Mouse (Mus musculus): ENCODE results near the gene Banp.

The Banp gene

GRCm38 (mm10) chr8:121926266-121926665 is 23.3 kb upstream of the Banp start:
- DNase-seq (ENCODE audit: low spot score in 2 of 2), result no peak

- DNase-seq (ENCODE audit: low spot score in 2 of 2), result peak in 1 of 2 experiments; percentile 53
Observed at GRCm38 (mm10) chr8:121927316-121927715, 22.2 kb upstream of the Banp start.

- no peak for DNase-seq (ENCODE audit: low spot score in 2 of 2)
Observed at GRCm38 (mm10) chr8:121930047-121930446, 19.5 kb upstream of the Banp start.

GRCm38 (mm10) chr8:121931571-121931970 is 18.0 kb upstream of the Banp start:
- no peak for DNase-seq (ENCODE audit: low spot score in 2 of 2)

GRCm38 (mm10) chr8:121932026-121932667 is 17.4 kb upstream of the Banp start:
- DNase-seq (ENCODE audit: low spot score in 2 of 2), result no peak

GRCm38 (mm10) chr8:121932668-121933520 is 16.7 kb upstream of the Banp start:
- no peak for DNase-seq (ENCODE audit: low spot score in 2 of 2)

GRCm38 (mm10) chr8:121934506-121934905 is 15.0 kb upstream of the Banp start:
- no peak for DNase-seq (ENCODE audit: low spot score in 2 of 2)

- DNase-seq (ENCODE audit: low spot score in 2 of 2), result no peak
Observed at GRCm38 (mm10) chr8:121934923-121935322, 14.6 kb upstream of the Banp start.

GRCm38 (mm10) chr8:121935341-121936294 is 13.9 kb upstream of the Banp start:
- DNase-seq (ENCODE audit: low spot score in 2 of 2), result peak; percentile 77 to 83

- DNase-seq (ENCODE audit: low spot score in 2 of 2), result no peak
Observed at GRCm38 (mm10) chr8:121936391-121936790, 13.2 kb upstream of the Banp start.

- DNase-seq (ENCODE audit: low spot score in 2 of 2), result no peak
Observed at GRCm38 (mm10) chr8:121938732-121939131, 10.8 kb upstream of the Banp start.

- DNase-seq (ENCODE audit: low spot score in 2 of 2), result no peak
Observed at GRCm38 (mm10) chr8:121943057-121943540, 6.5 kb upstream of the Banp start.

GRCm38 (mm10) chr8:121943716-121944115 is 5.8 kb upstream of the Banp start:
- DNase-seq (ENCODE audit: low spot score in 2 of 2), result no peak

GRCm38 (mm10) chr8:121944831-121945230 is 4.7 kb upstream of the Banp start, which contains the start of gene Car5a:
TSS of gene Car5a (minus strand) at chr8:121944904.
- no peak for DNase-seq (ENCODE audit: low spot score in 2 of 2)

- DNase-seq (ENCODE audit: low spot score in 2 of 2), result no peak
Observed at GRCm38 (mm10) chr8:121946351-121946750, 3.2 kb upstream of the Banp start.

GRCm38 (mm10) chr8:121947047-121947752 is 2.4 kb upstream of the Banp start:
- DNase-seq (ENCODE audit: low spot score in 2 of 2), result no peak

GRCm38 (mm10) chr8:121947753-121948141 is 1.8 kb upstream of the Banp start:
- DNase-seq (ENCODE audit: low spot score in 2 of 2), result peak; percentile 86 to 88

- DNase-seq (ENCODE audit: low spot score in 2 of 2), result no peak
Observed at GRCm38 (mm10) chr8:121948321-121949145, 1.0 kb upstream of the Banp start.

GRCm38 (mm10) chr8:121949941-121950748 is 595 bp downstream of the Banp start:
- DNase-seq (ENCODE audit: low spot score in 2 of 2), result peak; percentile 98
